Mouse (Mus musculus): Measurements from ENCODE around the gene Vsig10. TPM values are rescaled to one million over a fixed set of nuclear protein-coding genes. Genes with fewer than 3 reads are reported as not detected.
"Not testable (repeated sequence)": the region's sequence is repeated elsewhere in the genome, so short reads cannot be mapped to it uniquely, and the experiment has no call there.

Gene Vsig10
- polyA plus RNA-seq, 1 experiment from 2014 or later = 1.7 TPM

GRCm38 (mm10) chr5:117285266-117285665 lies 33.6 kb upstream of the Vsig10 start:
- ATAC-seq (ENCODE audit: low read depth) (no peak), DNase-seq (no peak)
- WGBS (ENCODE audit: insufficient replicate concordance) = 73% methylated on average over 4 of the region's 4 CpGs
- Histone ChIP-seq H3K4me1 (replicated peaks) (peaks cover 49% of the 10 kb centered on the region), H3K9me3 (replicated peaks) (0 out of 2 replicates have a peak, but pooled peaks cover 4% of the 10 kb centered on the region), H3K27me3 (no peaks in the 10 kb centered on the region), H3K4me2 (no peak overlapping the region), H3K4me3 (replicated peaks) (no peak overlapping the region), H3K27ac (no peak overlapping the region), H3K9ac (no peak overlapping the region), H3K36me3 (peaks cover 47% of the 10 kb centered on the region)

GRCm38 (mm10) chr5:117286286-117286685 lies 32.6 kb upstream of the Vsig10 start:
- peaks cover 41% of the 10 kb centered on the region for H3K36me3 ChIP-seq
- H3K27me3 ChIP-seq = no peaks in the 10 kb centered on the region
- WGBS (ENCODE audit: insufficient replicate concordance) = 37% methylated on average over 3 of the region's 3 CpGs
- peak overlapping the region; percentile 94 for H3K4me2 ChIP-seq
- peak overlapping the region; percentile 59; the same call in 1 of the 2 replicates for H3K27ac ChIP-seq
- H3K9ac ChIP-seq = peak overlapping the region; percentile 81
- 0 out of 2 replicates have a peak, but pooled peaks cover 4% of the 10 kb centered on the region for H3K9me3 ChIP-seq (replicated peaks)
- DNase-seq (no peak), ATAC-seq (ENCODE audit: low read depth) (no peak)
- H3K4me3 ChIP-seq (replicated peaks) = peak overlapping the region; percentile 75
- H3K4me1 ChIP-seq (replicated peaks) = peaks cover 42% of the 10 kb centered on the region

- peak; percentile 96 for ATAC-seq (ENCODE audit: low read depth)
These were observed 31.8 kb upstream of the Vsig10 start, which contains the start of gene Pebp1 for GRCm38 (mm10) chr5:117286831-117287822. Gene Pebp1 (minus strand): TSS chr5:117287625.

GRCm38 (mm10) chr5:117289646-117290045 lies 29.2 kb upstream of the Vsig10 start:
- Histone ChIP-seq H3K4me1 (replicated peaks) (peaks cover 35% of the 10 kb centered on the region), H3K4me2 (no peak overlapping the region), H3K27ac (no peak overlapping the region), H3K9ac (no peak overlapping the region), H3K9me3 (replicated peaks) (0 out of 2 replicates have a peak, but pooled peaks cover 4% of the 10 kb centered on the region), H3K4me3 (replicated peaks) (no peak overlapping the region), H3K36me3 (peaks cover 14% of the 10 kb centered on the region), H3K27me3 (no peaks in the 10 kb centered on the region)
- no peak for DNase-seq
- ATAC-seq (ENCODE audit: low read depth) = no peak

More at GRCm38 (mm10) chr5:117286831-117287822, 31.8 kb upstream of the Vsig10 start, which contains the start of gene Pebp1:
- Histone ChIP-seq H3K27ac (peak within 1 kb of the TSS; percentile 59; the same call in 1 of the 2 replicates), H3K9me3 (replicated peaks) (0 out of 2 replicates have a peak, but pooled peaks cover 4% of the 10 kb centered on the region), H3K36me3 (peaks cover 33% of the 10 kb centered on the region), H3K4me3 (replicated peaks) (peak within 1 kb of the TSS; percentile 75), H3K4me2 (peak within 1 kb of the TSS; percentile 94), H3K9ac (peak within 1 kb of the TSS; percentile 81), H3K4me1 (replicated peaks) (peaks cover 42% of the 10 kb centered on the region), H3K27me3 (no peaks in the 10 kb centered on the region)
- WGBS (ENCODE audit: insufficient replicate concordance) = under 1% methylated on average over 77 of the region's 77 CpGs
- peak; percentile 95 for DNase-seq

GRCm38 (mm10) chr5:117290081-117290480 lies 28.8 kb upstream of the Vsig10 start:
- Histone ChIP-seq H3K27ac (no peak overlapping the region), H3K27me3 (no peaks in the 10 kb centered on the region), H3K4me2 (no peak overlapping the region), H3K4me3 (replicated peaks) (no peak overlapping the region), H3K4me1 (replicated peaks) (peaks cover 30% of the 10 kb centered on the region), H3K36me3 (peaks cover 9% of the 10 kb centered on the region), H3K9ac (no peak overlapping the region), H3K9me3 (replicated peaks) (0 out of 2 replicates have a peak, but pooled peaks cover 4% of the 10 kb centered on the region)
- ATAC-seq (ENCODE audit: low read depth) = no peak
- no peak for DNase-seq
- WGBS (ENCODE audit: insufficient replicate concordance) = 76% methylated on average over 2 of the region's 2 CpGs

GRCm38 (mm10) chr5:117291312-117291711 lies 27.6 kb upstream of the Vsig10 start:
- Histone ChIP-seq H3K9me3 (replicated peaks) (0 out of 2 replicates have a peak, but pooled peaks cover 4% of the 10 kb centered on the region), H3K4me1 (replicated peaks) (peaks cover 19% of the 10 kb centered on the region), H3K9ac (no peak overlapping the region), H3K27me3 (no peaks in the 10 kb centered on the region), H3K27ac (no peak overlapping the region), H3K4me2 (no peak overlapping the region), H3K4me3 (replicated peaks) (no peak overlapping the region), H3K36me3 (no peaks in the 10 kb centered on the region)
- DNase-seq = no peak
- 68% methylated on average over 3 of the region's 3 CpGs for WGBS (ENCODE audit: insufficient replicate concordance)
- no peak for ATAC-seq (ENCODE audit: low read depth)

GRCm38 (mm10) chr5:117292547-117292946 lies 26.3 kb upstream of the Vsig10 start:
- Histone ChIP-seq H3K4me2 (no peak overlapping the region), H3K9me3 (replicated peaks) (0 out of 2 replicates have a peak, but pooled peaks cover 4% of the 10 kb centered on the region), H3K27me3 (no peaks in the 10 kb centered on the region), H3K4me3 (replicated peaks) (no peak overlapping the region), H3K36me3 (no peaks in the 10 kb centered on the region), H3K4me1 (replicated peaks) (peaks cover 11% of the 10 kb centered on the region), H3K9ac (no peak overlapping the region), H3K27ac (no peak overlapping the region)
- 0 out of 2 replicates have a peak, but pooled peaks have one; percentile 21 for ATAC-seq (ENCODE audit: low read depth)
- WGBS (ENCODE audit: insufficient replicate concordance) = 54% methylated on average over 6 of the region's 6 CpGs
- no peak for DNase-seq

GRCm38 (mm10) chr5:117293776-117294175 lies 25.1 kb upstream of the Vsig10 start:
- DNase-seq; H3K4me2 ChIP-seq; ATAC-seq (ENCODE audit: low read depth); H3K4me3 ChIP-seq (replicated peaks); H3K36me3 ChIP-seq; H3K27ac ChIP-seq; H3K9me3 ChIP-seq (replicated peaks); H3K27me3 ChIP-seq; H3K4me1 ChIP-seq (replicated peaks); H3K9ac ChIP-seq: not testable (repeated sequence)
- 80% methylated on average over 3 of the region's 3 CpGs for WGBS (ENCODE audit: insufficient replicate concordance)

GRCm38 (mm10) chr5:117295011-117295410 lies 23.9 kb upstream of the Vsig10 start:
- ATAC-seq (ENCODE audit: low read depth) = 0 out of 2 replicates have a peak, but pooled peaks have one; percentile 15
- WGBS (ENCODE audit: insufficient replicate concordance) = 74% methylated on average over 8 of the region's 8 CpGs

GRCm38 (mm10) chr5:117302899-117303298 lies 16.0 kb upstream of the Vsig10 start:
- Histone ChIP-seq H3K4me2 (no peak overlapping the region), H3K9me3 (replicated peaks) (0 out of 2 replicates have a peak, but pooled peaks cover 3% of the 10 kb centered on the region), H3K4me1 (replicated peaks) (no peaks in the 10 kb centered on the region), H3K36me3 (no peaks in the 10 kb centered on the region), H3K27me3 (no peaks in the 10 kb centered on the region), H3K27ac (no peak overlapping the region), H3K4me3 (replicated peaks) (no peak overlapping the region), H3K9ac (no peak overlapping the region)
- 58% methylated on average over 3 of the region's 3 CpGs for WGBS (ENCODE audit: insufficient replicate concordance)
- ATAC-seq (ENCODE audit: low read depth) (no peak), DNase-seq (no peak)

More at GRCm38 (mm10) chr5:117295011-117295410, 23.9 kb upstream of the Vsig10 start:
- Histone ChIP-seq H3K36me3 (no peaks in the 10 kb centered on the region), H3K27ac (no peak overlapping the region), H3K4me1 (replicated peaks) (no peaks in the 10 kb centered on the region), H3K4me3 (replicated peaks) (no peak overlapping the region), H3K27me3 (no peaks in the 10 kb centered on the region), H3K9ac (no peak overlapping the region), H3K4me2 (no peak overlapping the region), H3K9me3 (replicated peaks) (0 out of 2 replicates have a peak, but pooled peaks cover 2% of the 10 kb centered on the region)
- no peak for DNase-seq
